Mouse (Mus musculus) ES-CJ7 (cell line): ENCODE results near the gene Plxna1.
A peak's percentile ranks its signal among the peaks of the same experiment; 100 is the strongest.

Experiments used
- DNase-seq: peaks from one replicate; pipeline ENCODE4 v3.0.0; 2011; ENCODE audit warnings: low read depth, low spot score

Gene Plxna1

GRCm38 (mm10) chr6:89362281-89363106 is at the start of gene Plxna1:
TSS of gene Plxna1 (minus strand) at chr6:89362620.
- DNase-seq, result peak; percentile 40

- no peak for DNase-seq
Observed at GRCm38 (mm10) chr6:89409041-89409440, 46.6 kb upstream of the Plxna1 start.

- DNase-seq, result no peak
Observed at GRCm38 (mm10) chr6:89408259-89408658, 45.8 kb upstream of the Plxna1 start.

- no peak for DNase-seq
Observed at GRCm38 (mm10) chr6:89407247-89407889, 44.9 kb upstream of the Plxna1 start.

GRCm38 (mm10) chr6:89404964-89405363 is 42.5 kb upstream of the Plxna1 start:
- DNase-seq, result no peak

- no peak for DNase-seq
Observed at GRCm38 (mm10) chr6:89403257-89404225, 41.1 kb upstream of the Plxna1 start.

- no peak for DNase-seq
Observed at GRCm38 (mm10) chr6:89402406-89402805, 40.0 kb upstream of the Plxna1 start.

GRCm38 (mm10) chr6:89399564-89399963 is 37.1 kb upstream of the Plxna1 start:
- DNase-seq, result no peak

GRCm38 (mm10) chr6:89397919-89398318 is 35.5 kb upstream of the Plxna1 start:
- DNase-seq, result no peak

- DNase-seq, result no peak
Observed at GRCm38 (mm10) chr6:89393820-89394219, 31.4 kb upstream of the Plxna1 start.

GRCm38 (mm10) chr6:89392213-89392612 is 29.8 kb upstream of the Plxna1 start:
- DNase-seq, result no peak

- DNase-seq, result no peak
Observed at GRCm38 (mm10) chr6:89389771-89390170, 27.4 kb upstream of the Plxna1 start.

- DNase-seq, result no peak
Observed at GRCm38 (mm10) chr6:89386956-89387355, 24.5 kb upstream of the Plxna1 start.

- DNase-seq, result no peak
Observed at GRCm38 (mm10) chr6:89384699-89385098, 22.3 kb upstream of the Plxna1 start.

GRCm38 (mm10) chr6:89381851-89382250 is 19.4 kb upstream of the Plxna1 start:
- DNase-seq, result no peak

GRCm38 (mm10) chr6:89381172-89381571 is 18.8 kb upstream of the Plxna1 start:
- no peak for DNase-seq

- peak; percentile 50 for DNase-seq
Observed at GRCm38 (mm10) chr6:89380751-89381150, 18.3 kb upstream of the Plxna1 start.

- no peak for DNase-seq
Observed at GRCm38 (mm10) chr6:89378264-89378663, 15.8 kb upstream of the Plxna1 start.

- DNase-seq, result no peak
Observed at GRCm38 (mm10) chr6:89368812-89369211, 6.4 kb upstream of the Plxna1 start.

GRCm38 (mm10) chr6:89364342-89364741 is 1.9 kb upstream of the Plxna1 start:
- no peak for DNase-seq

- DNase-seq, result no peak
Observed at GRCm38 (mm10) chr6:89363107-89363451, 659 bp upstream of the Plxna1 start.
